Mouse (Mus musculus) layer of hippocampus, postnatal 25 days (tissue): ENCODE data around the gene Ddit4. TPM values are rescaled to one million over a fixed set of nuclear protein-coding genes. Genes with fewer than 3 reads are reported as not detected.

Experiments
- DNase-seq, 2 experiments: peaks; one replicate each; pipeline ENCODE4 v3.0.0; 2022; ENCODE audit warnings: mixed read lengths in 2 of 2, low spot score in 1 of 2; ENCODE audit errors: extremely low spot score in 1 of 2
- total RNA-seq, 2 experiments: library from RNA; stranded (reverse); gene quantifications; 2 replicates each; pipeline ENCODE4 v1.2.3; 2021

Gene Ddit4
- total RNA-seq, 2 experiments from 2014 or later, result 77.1 to 100.0 TPM

DNA sequence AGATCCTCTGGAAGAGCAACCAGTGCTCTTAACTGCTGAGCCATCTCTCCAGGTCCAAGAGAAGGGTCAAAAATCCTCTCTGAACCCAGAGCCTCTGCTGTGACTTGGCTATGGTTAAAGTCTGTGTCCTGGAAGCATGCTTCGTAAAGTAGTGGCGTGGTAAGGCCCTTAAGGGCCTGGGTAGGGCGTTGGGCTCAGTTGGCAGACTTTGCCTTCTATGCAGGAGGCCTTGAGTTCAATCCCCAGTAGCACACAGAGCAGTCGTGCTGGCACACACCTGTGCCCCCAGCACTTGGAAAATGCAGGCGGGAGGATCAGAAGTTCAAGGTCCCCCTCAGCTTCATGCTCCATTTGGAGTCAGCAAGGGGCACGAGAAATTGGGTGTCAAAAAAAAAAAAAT, 21.4 kb upstream of the Ddit4 start:
- no peak for DNase-seq

DNA sequence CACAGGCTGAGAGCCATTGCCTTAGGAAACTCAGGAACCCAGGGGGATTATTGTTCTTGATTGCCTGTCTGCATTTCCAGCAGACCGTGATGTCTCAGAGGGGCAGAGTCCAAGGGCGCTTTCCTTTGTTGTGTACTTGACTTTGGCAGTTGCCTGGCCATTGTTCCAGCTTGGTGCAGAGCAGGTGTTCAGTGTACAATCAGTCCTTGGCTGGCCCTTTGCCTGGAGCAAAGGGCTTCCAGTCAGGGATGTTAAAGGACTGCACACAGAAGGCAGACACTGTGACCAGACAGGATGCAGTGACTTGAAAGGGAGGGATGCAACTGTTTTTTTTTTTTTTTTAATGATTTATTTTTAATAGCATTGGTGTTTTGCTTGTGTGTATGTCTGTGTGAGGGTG, 20.9 kb upstream of the Ddit4 start:
- DNase-seq, result no peak

DNA sequence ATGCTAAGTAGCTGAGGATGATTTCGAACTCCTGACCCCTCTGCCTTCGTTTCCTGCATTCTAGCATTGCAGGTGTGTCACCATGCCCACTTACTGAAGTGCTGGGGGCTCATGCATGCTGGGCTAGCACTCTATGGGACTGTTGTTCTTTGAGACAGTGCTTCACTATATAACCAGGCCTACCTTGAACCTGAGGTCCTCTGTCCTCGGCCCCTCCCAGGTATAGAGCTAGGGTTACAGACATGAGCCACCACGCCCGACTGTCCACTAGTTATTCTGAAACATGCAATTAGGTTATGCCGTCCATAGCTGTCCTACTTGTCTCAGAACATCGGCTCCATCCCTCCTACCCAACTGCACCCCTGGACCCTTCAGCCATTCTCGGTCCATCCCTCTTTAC, 20.2 kb upstream of the Ddit4 start:
- no peak for DNase-seq

DNA sequence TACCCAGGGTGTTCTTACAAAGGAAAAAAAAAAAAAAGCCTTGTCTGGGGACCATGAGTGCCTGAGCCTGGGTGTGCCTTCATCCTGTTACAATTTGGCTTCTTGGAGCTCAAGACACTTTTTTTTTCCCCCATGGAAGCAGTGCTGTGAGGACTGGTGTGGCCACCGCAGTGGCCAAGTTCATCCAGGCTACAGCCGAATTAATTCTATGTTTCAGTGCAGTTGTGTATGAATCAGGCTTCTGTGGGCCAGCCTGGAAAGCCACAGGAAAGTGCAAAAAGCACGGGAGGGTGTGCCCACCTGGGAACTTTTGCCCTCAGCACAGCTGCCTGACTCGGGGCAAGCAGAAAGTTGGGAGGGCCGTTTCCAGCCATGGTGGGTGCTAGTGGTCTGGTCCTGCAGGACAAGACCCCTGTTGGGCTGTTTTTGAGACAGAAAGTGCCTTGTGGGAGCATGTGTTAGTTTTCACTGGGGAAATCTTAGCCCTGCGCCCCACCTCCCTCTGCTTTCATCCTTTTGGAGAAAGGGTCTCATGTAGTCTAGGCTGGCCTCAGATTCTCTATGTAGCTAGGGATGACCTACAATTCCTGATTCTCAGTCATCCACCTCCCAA, 18.9 kb upstream of the Ddit4 start:
- DNase-seq, result no peak

DNA sequence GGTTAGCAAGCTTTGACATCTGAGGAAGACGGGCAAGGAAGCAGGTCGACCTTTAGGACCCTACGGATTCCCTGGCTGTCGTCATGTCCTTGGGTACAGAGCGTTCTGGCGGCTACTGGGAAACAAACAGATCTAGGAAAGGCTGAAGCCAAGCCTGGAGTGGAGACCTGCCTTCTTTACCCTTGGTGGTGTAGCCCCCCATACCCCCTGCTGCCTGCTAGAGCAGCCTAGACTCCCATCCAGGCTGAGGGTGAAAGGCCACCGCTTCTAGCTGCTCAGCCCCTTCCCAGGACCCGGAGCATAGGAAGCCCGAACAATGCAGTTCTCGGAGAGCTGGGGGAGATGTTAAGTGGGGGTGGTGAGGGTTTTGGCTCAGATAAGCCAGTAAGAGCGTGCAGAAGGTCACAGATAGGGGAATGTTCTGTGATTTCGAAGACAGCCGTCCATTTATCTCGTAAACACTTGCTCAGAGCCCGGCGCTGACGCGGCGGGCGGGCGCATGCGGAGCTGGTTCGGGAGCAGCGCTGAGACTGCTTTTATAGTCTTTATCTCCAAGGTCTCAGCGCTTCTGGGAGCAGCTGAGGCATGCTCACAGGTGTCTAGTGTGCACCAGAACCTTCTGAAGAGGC, 18.3 kb upstream of the Ddit4 start:
- DNase-seq, result peak in 1 of 2 experiments; percentile 59

DNA sequence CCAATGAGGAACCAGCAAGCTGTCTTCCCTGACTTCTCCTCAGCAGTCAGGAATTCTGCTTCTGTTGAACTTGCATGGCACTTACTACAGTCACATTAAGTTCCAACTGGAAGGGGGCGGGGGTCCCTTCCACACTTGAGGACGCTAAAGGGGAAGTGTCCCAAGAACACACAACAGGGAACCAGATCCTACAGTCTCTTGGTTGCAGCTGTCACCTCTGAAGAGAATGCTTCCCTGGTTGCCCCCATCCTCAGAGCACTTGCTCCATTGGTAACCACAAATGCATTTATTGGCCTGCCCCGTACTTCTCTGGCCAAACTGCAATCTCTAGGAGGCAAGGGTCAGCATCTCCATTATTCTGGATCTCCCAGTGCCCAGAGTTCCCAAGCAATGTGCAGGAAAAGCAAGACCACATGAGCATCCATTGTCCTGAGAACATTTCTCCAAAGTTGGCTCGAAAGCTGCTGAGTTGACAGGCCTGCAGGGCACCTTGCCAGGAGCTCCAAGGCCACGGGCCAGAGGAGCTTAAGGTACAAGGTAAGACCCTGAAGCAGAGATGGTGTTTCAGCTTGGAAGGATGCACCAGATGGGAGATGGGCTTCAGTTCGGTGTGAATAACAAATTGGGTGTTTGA, 15.8 kb upstream of the Ddit4 start:
- no peak for DNase-seq

DNA sequence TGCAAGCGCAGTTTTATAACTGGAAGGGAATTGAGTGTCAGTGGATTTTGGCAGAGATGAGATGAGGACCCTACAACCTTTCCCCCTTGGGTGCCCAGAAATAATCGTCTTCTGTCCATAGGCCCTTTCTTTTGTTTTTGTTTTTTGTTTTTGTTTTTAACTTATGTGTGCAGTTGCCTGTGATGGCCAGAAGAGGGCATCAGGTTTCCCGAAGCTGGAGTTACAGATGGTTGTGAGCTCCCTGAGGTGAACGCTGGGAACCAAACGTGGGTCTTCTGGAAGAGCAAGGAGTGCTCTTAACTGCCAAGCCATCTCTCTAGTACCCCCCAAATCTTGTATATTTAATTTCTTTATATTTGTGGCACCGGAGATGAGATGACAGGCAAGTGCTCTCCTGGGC, 15.1 kb upstream of the Ddit4 start:
- DNase-seq, result no peak

DNA sequence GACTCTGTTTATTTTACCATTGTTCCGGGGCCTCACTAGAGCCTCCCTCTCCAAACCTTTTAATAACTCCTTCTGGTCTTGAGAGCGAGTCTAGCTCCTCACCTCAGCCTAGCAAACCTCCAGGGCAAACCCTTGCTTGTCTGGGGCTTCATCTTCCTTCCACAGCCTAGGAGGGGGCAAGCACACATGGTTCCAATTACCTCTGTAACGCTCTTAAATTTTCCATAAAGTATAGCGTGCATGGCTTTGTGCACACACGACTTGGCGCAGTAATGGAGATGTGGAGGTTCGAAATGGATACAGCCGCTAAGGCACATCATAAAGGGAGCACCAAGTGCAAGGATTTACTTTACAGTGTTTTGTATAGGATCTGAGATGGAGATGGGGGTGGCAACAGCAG, 14.2 kb upstream of the Ddit4 start:
- no peak for DNase-seq

DNA sequence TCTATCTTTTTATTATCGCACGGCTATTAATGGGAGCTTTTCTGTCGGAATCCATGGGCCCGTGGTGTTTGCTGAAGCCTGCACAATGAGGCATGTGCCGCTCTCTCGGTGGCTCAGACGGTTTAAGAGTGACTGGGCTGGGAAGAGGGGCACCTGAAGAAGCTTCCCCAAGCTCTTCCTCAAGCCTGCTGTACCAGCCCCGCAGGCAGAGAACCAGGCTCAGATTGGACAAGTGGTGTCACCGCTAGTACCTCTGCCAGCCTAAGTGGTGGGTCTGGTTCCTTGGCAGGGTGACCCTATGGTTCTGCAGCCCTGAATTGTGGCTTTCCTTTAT, 13.7 kb upstream of the Ddit4 start:
- DNase-seq, result no peak

DNA sequence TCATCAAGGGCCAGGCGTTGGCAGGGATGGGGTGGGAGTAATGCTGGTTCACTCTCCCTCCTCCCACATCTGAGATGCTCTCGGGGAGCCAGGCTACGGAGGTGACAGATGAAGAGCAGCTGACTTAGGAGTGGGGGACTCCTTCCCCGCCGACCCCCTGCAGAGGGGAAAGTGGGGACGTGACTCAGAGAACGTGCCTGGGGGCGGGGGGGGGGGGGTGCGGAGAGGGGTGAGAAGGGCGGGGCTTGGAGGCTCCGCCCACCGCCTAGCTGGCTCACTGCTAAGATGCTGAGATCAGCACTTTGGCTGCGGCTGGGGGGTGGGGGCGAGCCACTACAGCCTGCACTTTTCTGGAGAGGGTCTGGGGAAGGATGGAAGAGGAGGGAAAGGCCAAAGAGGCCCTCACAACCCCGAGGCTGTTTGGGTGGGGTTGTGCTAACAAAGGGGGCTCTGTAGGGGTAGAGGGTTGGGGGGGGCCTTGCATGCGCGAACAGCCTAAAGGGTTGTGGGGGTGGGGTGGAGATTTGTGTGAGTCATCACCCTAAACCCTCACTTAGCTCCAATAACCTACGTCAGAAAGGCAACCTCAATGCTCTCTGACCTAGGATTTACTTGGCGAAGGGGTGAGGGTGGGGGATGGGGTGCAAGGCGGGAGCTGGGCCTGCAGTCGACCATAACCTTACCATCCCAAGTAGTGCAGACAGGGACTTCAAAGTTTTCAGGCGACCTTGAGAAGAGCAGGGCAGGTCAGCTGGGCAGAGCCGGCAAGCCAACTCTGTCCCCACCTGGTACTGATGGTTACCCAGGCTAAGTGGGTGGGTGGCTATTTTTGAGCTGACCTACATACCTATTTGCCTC, 13.1 kb upstream of the Ddit4 start:
- DNase-seq, result no peak

DNA sequence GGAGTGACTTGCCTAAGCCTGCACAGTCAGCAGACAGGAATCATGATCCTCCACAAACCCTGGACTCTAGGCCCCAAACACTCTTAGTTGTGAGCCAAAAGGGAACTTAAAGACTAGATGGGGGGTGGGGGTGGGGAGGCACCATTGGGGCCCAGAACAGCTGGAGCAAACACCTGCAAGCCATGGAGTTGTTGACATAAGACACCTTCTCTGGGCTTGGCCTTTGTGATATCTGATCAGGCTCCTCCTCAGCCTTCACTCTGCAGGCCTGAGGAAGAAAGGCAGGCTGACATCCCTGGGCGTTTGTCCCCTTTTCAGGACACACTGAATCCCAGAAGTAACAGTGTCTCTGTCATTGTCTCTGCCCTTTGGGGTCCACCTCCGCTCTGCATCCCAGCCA, 12.0 kb upstream of the Ddit4 start:
- DNase-seq, result no peak

DNA sequence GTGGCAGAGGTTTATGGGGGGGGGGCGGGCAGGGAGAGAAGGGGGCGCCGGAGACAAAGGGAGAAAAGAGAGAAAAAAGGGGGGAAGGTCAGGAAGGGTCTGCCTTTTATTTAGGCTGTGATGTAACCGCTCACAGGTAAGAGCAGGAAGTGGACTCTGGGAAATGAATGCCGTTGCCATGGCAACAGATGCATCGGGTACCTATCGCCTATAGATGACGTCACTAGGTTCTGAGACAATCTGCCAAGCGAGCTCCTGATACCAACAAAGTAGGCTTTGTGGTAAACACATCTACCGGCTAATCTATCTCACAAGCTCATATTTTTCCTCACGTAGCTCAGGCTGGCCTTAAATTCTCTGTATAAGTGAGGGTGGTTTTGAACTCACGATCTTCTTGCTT, 7.9 kb upstream of the Ddit4 start:
- no peak for DNase-seq

DNA sequence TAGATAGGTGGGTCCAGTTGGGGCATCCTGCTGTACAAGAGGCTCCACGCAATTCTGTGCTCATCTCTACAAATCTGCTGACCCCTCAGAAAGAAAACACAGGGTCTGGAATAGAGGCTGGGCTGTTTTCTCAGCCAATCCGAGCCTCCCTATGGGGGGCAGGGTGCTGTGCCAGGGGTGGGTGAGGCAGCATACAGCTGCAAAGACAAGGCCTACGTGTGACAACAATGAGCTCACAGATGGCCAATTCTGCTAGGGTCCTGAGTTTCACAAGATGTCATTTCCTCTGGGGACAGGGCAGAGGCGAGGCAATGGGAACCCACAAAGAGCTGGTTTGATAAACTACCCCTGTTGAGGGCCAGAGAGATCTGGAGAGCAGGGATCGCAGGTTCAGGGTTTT, 6.8 kb upstream of the Ddit4 start:
- no peak for DNase-seq

DNA sequence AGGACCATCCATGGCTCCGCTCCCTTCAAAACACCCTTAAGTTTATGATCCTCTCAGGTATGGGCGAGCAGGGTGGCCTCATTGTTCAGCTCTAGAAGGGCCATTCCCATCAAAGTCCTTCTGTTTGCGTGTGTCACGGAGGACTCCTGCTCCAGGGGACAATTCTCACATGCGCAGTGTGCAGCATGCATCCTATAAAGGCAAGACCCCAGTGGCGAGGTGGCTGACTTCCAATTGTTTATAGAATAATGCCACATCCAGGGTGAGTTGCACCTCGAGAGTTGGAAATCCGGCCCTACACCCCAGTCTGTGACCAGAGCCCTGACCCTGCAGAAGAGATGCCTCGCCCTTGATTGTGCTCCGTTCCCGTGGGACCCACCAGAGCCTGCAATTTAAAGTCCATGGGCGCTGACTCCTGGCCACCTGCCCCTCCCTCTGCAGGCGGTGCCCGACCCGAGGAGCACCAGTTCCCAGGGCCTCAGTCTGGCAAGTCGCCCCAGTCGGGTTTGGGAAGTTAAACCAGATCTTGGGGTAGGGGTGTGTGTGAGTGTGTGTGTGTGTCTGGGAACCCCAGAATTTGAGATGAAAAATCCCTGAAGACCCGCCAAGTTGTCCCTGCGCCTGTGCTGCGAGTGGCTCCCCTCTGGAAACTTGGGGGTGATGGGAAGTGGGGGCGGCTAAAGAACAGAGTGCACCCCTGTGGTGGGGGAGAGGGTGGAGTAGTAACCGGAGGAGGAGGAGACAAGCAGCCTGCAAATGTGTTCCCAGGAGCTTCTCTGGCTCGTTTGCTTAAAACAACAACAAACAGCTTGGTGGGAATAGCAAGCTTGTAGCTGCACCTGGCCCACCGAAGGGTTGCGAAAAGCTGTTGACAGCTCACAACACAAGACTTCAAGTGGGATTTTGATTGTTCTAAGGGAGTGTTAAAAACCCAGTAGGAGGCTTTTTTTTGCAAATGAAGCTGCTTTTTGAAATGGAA, 5.8 kb upstream of the Ddit4 start:
- no peak for DNase-seq

DNA sequence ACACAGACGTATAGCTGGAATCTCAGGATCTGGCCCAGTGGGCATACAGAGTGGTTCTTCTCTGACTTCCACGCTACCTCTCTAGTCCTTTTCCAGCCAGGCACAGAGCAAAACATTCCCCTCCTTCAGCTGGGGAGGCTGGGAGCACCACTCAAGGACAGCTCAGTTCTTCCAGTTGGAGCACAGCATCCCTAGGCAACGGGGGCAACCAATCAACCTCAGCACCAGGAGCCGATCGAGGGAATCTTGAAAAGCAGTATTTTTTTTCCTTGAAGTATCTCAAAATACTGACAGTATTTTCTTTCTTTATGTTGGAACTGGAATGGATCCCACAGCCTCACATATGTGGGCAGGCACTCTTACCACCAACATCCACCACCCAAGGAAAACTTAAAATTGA, 5.0 kb upstream of the Ddit4 start:
- DNase-seq, result no peak

DNA sequence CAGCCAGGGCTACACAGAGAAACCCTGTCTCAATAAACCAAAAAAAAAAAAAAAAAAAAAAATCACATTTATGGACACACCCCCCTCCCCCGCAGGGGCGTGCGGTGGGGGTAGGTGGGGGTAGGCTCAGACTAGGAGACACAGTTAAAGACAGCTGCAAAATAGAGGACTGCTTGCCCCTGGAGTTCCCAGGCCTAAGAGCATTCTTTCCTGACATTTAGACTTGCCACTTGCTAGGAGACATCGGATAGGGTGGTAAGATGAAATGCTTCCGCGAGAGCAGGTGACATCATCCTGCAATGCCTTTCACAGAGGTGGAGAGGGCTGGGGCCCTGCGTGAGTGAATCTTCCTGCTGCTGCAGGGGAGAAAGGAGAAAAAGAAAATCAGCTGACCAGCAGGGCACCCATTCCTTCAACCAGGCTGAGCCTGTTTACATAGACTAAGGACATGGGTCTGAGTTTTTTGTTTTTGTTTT, 2.0 kb upstream of the Ddit4 start:
- DNase-seq, result no peak

DNA sequence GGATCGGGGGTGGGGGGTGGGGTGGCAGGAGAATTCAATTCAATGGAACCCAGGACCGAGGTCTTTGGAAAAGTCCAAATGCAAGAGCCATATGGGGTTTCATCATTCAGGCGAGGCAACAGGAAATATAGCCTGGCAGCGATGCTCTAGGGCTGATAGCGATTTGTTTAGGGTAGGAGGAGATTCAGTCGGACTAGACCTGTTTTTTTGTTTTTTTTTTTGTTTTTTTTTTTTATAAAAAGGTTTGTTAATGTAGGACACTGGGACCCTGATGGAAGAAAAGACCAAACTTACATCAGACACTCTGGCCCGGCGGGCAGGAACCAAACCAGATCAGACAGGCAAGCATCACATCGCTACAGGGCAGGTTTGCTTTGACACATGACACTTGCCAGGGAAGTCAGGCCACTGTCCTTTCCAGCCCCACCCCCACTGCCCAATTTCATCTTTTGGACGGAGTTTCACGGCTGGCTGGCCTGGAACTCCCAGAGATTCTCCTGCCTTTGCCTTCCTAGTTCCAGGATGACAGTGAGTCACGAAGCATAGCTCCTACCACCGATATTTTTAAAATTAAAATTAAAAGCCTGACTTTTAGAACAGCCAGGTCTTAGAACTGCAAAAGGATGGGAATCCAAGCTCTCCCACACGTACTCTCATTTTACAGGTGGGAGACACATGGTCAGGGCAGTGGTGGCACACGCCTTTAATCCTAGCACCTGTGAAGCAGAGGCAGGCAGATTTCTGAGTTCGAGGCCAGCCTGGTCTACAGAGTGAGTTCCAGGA, 1.3 kb upstream of the Ddit4 start:
- no peak for DNase-seq

DNA sequence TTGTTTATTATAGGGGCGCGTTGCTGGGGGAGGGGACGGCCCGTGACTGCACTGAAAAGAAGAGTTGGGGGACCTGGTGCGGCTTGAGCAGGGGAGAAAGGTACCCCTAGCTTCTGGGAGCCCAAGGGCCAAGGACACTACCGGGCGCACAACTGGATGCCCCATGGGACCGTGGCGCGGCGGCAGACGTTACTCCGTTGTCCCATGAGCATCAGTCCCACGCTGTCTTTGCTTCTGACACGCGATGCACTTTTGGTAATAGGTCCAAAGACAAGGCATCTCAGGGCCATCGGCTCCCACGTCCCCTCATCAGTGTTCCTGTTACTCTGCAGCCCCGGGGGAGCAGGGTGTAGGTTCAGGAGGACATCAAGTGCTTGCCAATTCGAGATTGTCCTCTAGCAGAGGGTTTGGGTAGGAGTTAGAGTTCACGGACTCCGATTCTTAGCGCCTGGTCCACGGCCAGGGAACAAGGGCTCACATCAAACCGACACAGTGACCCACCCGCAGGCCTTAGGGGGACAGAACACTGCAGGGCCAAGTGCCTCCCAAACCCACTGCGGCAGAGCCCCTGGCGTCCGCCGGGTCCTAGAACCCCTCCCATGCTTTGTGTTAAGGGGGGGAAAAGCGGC, 632 bp upstream of the Ddit4 start:
- peak in 1 of 2 experiments; percentile 62 for DNase-seq

DNA sequence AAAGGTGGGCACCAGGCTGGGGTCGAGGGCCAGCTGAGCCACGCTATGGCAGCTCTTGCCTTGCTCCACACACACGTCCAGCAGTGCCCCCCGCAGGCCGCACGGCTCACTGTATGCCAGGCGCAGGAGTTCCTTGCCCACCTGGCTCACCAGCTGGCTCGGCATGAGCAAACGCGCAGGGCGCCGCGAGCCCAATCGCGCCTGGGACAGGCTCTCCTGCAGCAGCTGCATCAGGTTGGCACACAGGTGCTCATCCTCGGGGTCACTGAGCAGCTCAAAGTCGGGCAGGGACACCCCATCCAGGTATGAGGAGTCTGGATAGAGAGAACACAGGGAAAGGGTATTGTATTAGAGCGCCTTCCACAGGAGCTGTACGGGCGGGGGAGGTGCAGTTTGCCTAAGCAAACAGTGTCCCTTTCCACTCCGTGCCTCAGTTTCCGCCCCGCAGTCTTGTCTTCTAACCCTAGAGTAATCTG, 880 bp downstream of the Ddit4 start:
- peak; percentile 70 to 73 for DNase-seq
